8 mouse cellular contexts compared by ENCODE assay signal in the genomic region with DNA sequence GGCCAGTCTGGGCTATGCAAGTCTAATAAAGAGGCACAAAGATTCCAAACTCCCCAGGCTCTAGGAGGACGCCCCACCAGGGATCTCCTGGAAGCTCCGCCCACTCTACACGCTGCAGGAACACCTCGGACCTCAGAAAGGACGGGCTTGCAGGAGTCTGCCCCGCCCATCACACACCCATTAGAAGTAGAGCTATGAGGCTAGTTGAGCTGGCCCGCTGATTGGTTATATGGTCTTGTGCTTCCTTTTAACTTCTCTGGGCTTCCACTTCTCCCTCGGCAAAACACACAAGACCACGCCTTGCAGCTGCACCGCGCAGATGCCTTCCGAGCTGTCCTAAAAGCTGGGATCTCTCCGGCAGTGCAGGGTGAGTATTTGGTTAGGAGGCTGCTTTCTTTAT. TPM values are rescaled to one million over a fixed set of nuclear protein-coding genes. Genes with fewer than 3 reads are reported as not detected.
A peak's percentile ranks its signal among the peaks of the same experiment; 100 is the strongest.
DNase-seq lines count a peak whose midpoint lies in the region; ATAC-seq lines count a peak whose summit lies in the region.

No protein-coding gene starts in this region.

- no peak overlapping the region for H3K4me3 ChIP-seq in forebrain, embryonic 13.5 days
- peak overlapping the region; percentile 36 for H3K4me3 ChIP-seq in stomach, embryonic 16.5 days (replicated peaks; ENCODE audit: low read length)

- WGBS in forebrain, embryonic 13.5 days, result 17% methylated on average over 13 of the region's 13 CpGs
- 1% methylated on average over 13 of the region's 13 CpGs for WGBS in large intestine, adult 2 months
- WGBS in stomach, embryonic 16.5 days, result 2% methylated on average over 13 of the region's 13 CpGs

- H3K36me3 ChIP-seq in forebrain, embryonic 13.5 days (ENCODE audit: poor library complexity, severe bottlenecking), result no peaks in the 10 kb centered on the region
- H3K36me3 ChIP-seq in stomach, embryonic 16.5 days (ENCODE audit: control insufficient read depth, insufficient read depth, low read length), result no peaks in the 10 kb centered on the region

- no peak for DNase-seq in frontal cortex, postnatal 10 days (ENCODE audit: low spot score in 2 of 2)
- DNase-seq in adrenal gland, adult 2 months, result peak; percentile 68
- DNase-seq in heart, postnatal 4 days, result peak; percentile 54
- peak; percentile 61 for DNase-seq in large intestine, adult 2 months (ENCODE audit: low read depth, low spot score)

- H3K27ac ChIP-seq in forebrain, embryonic 13.5 days, result no peak overlapping the region
- H3K27ac ChIP-seq in stomach, embryonic 16.5 days (ENCODE audit: low read length), result no peak overlapping the region

- peaks cover 45% of the 10 kb centered on the region for H3K4me1 ChIP-seq in forebrain, embryonic 13.5 days
- H3K4me1 ChIP-seq in stomach, embryonic 16.5 days (ENCODE audit: control insufficient read depth, insufficient read depth, low read length), result peaks cover 16% of the 10 kb centered on the region; the same call in 1 of the 2 replicates

- ATAC-seq in frontal cortex, adult (ENCODE audit: low TSS enrichment), result peak; percentile 87
- ATAC-seq in forebrain, embryonic 13.5 days, result no peak
- peak; percentile 96 for ATAC-seq in megakaryocyte progenitor cell, adult 5-6 weeks (replicated peaks; ENCODE audit: poor library complexity)
- ATAC-seq in stomach, embryonic 16.5 days (ENCODE audit: insufficient read depth, low FRiP score), result peak; percentile 86

- H3K9me3 ChIP-seq in forebrain, embryonic 13.5 days (replicated peaks), result no peaks in the 10 kb centered on the region
- H3K9me3 ChIP-seq in stomach, embryonic 16.5 days (replicated peaks; ENCODE audit: control insufficient read depth, low read length), result no peaks in the 10 kb centered on the region

- no peak overlapping the region for H3K9ac ChIP-seq in forebrain, embryonic 13.5 days
- H3K9ac ChIP-seq in stomach, embryonic 16.5 days (ENCODE audit: low read length), result peak overlapping the region; percentile 47

- H3K4me2 ChIP-seq in forebrain, embryonic 13.5 days, result peak overlapping the region; percentile 33
- peak overlapping the region; percentile 56 for H3K4me2 ChIP-seq in stomach, embryonic 16.5 days (ENCODE audit: low read depth, low read length)

- H3K27me3 ChIP-seq in forebrain, embryonic 13.5 days, result peaks cover 12% of the 10 kb centered on the region
- no peaks in the 10 kb centered on the region for H3K27me3 ChIP-seq in stomach, embryonic 16.5 days (ENCODE audit: control insufficient read depth, insufficient read depth, low read length)

RNA-seq across cellular contexts. Expression of gene Tnrc6c, which starts 43.0 kb away (rescaled TPM):
- 10 to 100 TPM; 21.1 to 24.6 TPM for total RNA-seq in adrenal gland, adult 2 months (2021)
- 17.0 and 17.1 TPM in 2 replicates for polyA plus RNA-seq in adrenal gland, adult 2 months (2012; rRNA removed)
- 23.7 and 24.7 TPM in 2 replicates for polyA plus RNA-seq in forebrain, embryonic 13.5 days (2015; fragmentation: Nextera tagmentation; extraction: Ambion mirVana)
- 10 to 100 TPM; 25.4 to 27.4 TPM for total RNA-seq in heart, postnatal 4 days (2021)
- polyA plus RNA-seq in large intestine, adult 2 months (2012; rRNA removed), result 8.2 and 13.2 TPM in 2 replicates
- 18.8 and 22.1 TPM in 2 replicates for total RNA-seq in megakaryocyte progenitor cell, adult 5-6 weeks (2015)
- 17.8 and 19.8 TPM in 2 replicates for total RNA-seq in megakaryocyte progenitor cell, adult 5-6 weeks (2017)
- 10.2 and 10.5 TPM in 2 replicates for polyA plus RNA-seq in stomach, embryonic 16.5 days (2015; fragmentation: Nextera tagmentation; extraction: Ambion mirVana)

Comparison
In these comparisons a context has a peak if more than half of its experiments do, and no peak if none do; other contexts are left out.
1. DNase-seq: peak in adrenal gland, adult 2 months (single experiment), heart, postnatal 4 days (single experiment) and large intestine, adult 2 months (single experiment); none in frontal cortex, postnatal 10 days (0 of 2).